Mouse (Mus musculus): ENCODE results near the gene Prom2.
A peak's percentile ranks its signal among the peaks of the same experiment; 100 is the strongest.

Gene Prom2

GRCm38 (mm10) chr2:127541185-127541584 is at the start of gene Prom2:
Gene Prom2 (minus strand): TSS chr2:127541467.
- DNase-seq, result peak; percentile 66

- DNase-seq, result no peak
These were observed 49.6 kb upstream of the Prom2 start for GRCm38 (mm10) chr2:127590840-127591239.

- no peak for DNase-seq
These were observed 48.9 kb upstream of the Prom2 start for GRCm38 (mm10) chr2:127590204-127590603.

- DNase-seq, result no peak
These were observed 47.6 kb upstream of the Prom2 start for GRCm38 (mm10) chr2:127588897-127589296.

GRCm38 (mm10) chr2:127587514-127587844 is 46.2 kb upstream of the Prom2 start:
- DNase-seq, result no peak

- peak; percentile 89 for DNase-seq
These were observed 45.6 kb upstream of the Prom2 start, which contains the start of the genes Zfp661 and Mrps5 for GRCm38 (mm10) chr2:127586694-127587513. Gene Zfp661 (minus strand): TSS chr2:127587094. Gene Mrps5 (plus strand): TSS chr2:127587222.

- DNase-seq, result peak; percentile 95
These were observed 43.2 kb upstream of the Prom2 start for GRCm38 (mm10) chr2:127584436-127584858.

- DNase-seq, result no peak
These were observed 32.1 kb upstream of the Prom2 start for GRCm38 (mm10) chr2:127573322-127573721.

GRCm38 (mm10) chr2:127559070-127559966 is 18.1 kb upstream of the Prom2 start:
- DNase-seq, result peak; percentile 80

GRCm38 (mm10) chr2:127551078-127551477 is 9.8 kb upstream of the Prom2 start:
- peak; percentile 24 for DNase-seq

- no peak for DNase-seq
These were observed 9.2 kb upstream of the Prom2 start for GRCm38 (mm10) chr2:127550446-127550845.

- DNase-seq, result no peak
These were observed 8.4 kb upstream of the Prom2 start for GRCm38 (mm10) chr2:127549711-127550110.

GRCm38 (mm10) chr2:127548342-127549074 is 7.2 kb upstream of the Prom2 start:
- no peak for DNase-seq

- DNase-seq, result no peak
These were observed 430 bp upstream of the Prom2 start for GRCm38 (mm10) chr2:127541697-127542096.

GRCm38 (mm10) chr2:127539494-127539893 is 1.8 kb downstream of the Prom2 start:
- DNase-seq, result peak; percentile 30

GRCm38 (mm10) chr2:127537548-127537947 is 3.7 kb downstream of the Prom2 start:
- no peak for DNase-seq

GRCm38 (mm10) chr2:127535363-127535762 is 5.9 kb downstream of the Prom2 start:
- DNase-seq, result no peak

GRCm38 (mm10) chr2:127532379-127532778 is 8.9 kb downstream of the Prom2 start:
- DNase-seq, result no peak

- no peak for DNase-seq
These were observed 9.7 kb downstream of the Prom2 start for GRCm38 (mm10) chr2:127531592-127531991.

GRCm38 (mm10) chr2:127530418-127530817 is 10.8 kb downstream of the Prom2 start:
- DNase-seq, result no peak

GRCm38 (mm10) chr2:127525004-127525775 is 16.1 kb downstream of the Prom2 start:
- DNase-seq, result no peak
